Mouse (Mus musculus): ENCODE measurements around the gene Tle4.

Tle4 gene

GRCm38 (mm10) chr19:14453486-14453885, 144.4 kb downstream of the Tle4 start:
- DNase-seq: no peak

GRCm38 (mm10) chr19:14451329-14451728, 146.5 kb downstream of the Tle4 start:
- DNase-seq: no peak

DNA sequence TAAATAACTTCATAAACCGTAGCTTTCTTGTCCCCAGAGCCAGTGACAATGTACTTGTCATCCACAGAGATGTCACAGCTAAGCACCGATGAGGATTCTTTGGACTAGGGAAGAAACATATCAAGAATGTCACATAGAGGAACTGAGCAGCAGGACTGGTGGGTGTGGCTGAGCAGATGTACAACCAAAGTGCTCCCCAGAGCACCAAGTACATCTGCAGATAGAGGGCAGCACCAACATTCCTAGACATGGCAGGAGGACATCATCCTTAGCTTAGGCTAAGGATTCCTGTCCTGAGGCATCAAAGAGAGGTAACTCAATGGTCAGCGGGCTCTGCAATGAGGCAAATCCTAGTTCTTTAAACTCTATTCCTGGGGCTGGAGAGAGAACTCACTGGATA, 148.1 kb downstream of the Tle4 start:
- peak; percentile 42 for DNase-seq

- DNase-seq: no peak
Measured at GRCm38 (mm10) chr19:14448586-14448985, 149.3 kb downstream of the Tle4 start.

GRCm38 (mm10) chr19:14447474-14447873, 150.4 kb downstream of the Tle4 start:
- no peak for DNase-seq

- no peak for DNase-seq
Measured at GRCm38 (mm10) chr19:14441861-14442260, 156.0 kb downstream of the Tle4 start.

DNA sequence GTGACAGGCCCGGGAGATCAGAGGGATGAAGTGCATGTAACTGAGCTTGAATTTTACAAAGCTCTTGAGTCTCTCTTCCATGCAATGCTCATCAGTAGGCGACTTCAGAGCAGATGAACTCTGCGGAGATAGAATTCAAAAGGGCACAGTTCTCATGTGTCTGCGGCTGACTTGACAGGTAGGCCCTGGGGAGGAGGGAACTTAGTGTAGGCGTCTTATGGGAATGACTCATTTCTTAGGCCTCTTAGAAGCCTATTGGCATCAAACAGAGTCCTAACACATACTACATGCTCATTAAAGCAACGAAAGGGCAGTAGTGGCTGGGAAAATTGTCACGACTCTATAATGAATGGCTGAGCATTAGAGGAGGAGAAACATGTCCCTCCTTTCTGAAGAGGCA, 160.6 kb downstream of the Tle4 start:
- no peak for DNase-seq

- no peak for DNase-seq
Measured at GRCm38 (mm10) chr19:14436567-14436966, 161.3 kb downstream of the Tle4 start.

GRCm38 (mm10) chr19:14435681-14436376, 162.0 kb downstream of the Tle4 start:
- DNase-seq: no peak

DNA sequence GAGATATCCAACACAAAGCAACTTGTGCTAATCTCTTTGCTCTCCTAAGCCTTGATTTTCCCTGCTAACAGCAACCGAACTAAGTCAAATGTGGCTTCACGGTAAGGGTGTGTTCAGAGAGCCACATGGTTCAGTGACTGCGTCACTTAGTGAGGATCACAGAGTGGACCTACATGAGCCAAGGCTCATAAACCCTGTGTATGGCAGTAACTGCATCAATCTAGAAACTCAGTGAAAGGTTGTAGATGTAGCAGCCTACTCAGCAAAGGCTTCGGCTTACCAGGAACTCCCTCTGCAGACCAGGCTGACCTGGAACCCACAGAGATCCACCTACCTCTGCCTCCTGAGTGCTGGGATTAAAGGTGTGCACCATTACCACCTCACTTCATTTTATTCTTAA, 164.0 kb downstream of the Tle4 start:
- DNase-seq: no peak

GRCm38 (mm10) chr19:14432436-14432835, 165.4 kb downstream of the Tle4 start:
- DNase-seq: no peak

DNA sequence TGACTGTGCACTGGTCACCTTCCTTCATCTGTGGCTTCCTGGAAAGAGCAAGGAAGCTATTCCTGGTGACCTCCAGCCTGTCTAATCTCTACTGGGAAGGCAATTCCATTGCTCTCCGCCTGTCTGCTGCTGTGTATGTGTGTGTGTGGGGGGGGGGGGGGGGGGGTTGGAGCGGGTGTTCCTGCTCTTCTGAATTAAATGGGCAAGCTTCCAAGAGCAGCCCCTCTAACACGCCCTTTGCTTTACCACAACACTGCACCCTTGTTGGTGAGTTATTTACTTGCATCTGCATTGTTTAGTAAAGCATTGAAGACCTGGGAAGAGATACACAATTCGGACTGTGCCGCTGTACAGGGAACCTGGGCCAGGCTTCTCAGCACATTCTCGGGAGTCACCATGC, 170.9 kb downstream of the Tle4 start:
- no peak for DNase-seq

- DNase-seq: no peak
Measured at GRCm38 (mm10) chr19:14426244-14426868, 171.5 kb downstream of the Tle4 start.

DNA sequence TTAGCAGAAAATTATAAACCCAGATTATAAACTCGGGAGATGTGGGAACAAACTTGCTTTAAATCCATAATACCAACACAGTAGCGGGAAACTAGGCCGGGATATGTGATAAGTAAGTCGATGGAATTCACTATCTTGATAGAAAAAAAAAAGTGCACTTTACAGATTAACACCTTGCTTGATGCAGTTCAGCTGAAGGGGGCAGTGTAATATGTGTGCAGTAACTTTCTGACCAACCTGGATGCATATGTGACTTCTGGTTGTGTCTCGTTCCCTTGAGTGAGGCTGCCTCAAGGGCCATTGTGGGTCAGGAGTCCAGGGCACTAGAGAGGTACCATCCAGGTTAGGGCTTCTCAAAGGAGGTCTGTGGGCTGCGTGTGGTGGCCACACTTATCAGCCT, 172.7 kb downstream of the Tle4 start:
- DNase-seq: no peak

- DNase-seq: no peak
Measured at GRCm38 (mm10) chr19:14424016-14424964, 173.6 kb downstream of the Tle4 start.

GRCm38 (mm10) chr19:14421691-14422090, 176.2 kb downstream of the Tle4 start:
- DNase-seq: no peak

GRCm38 (mm10) chr19:14419886-14420285, 178.0 kb downstream of the Tle4 start:
- DNase-seq: no peak

DNA sequence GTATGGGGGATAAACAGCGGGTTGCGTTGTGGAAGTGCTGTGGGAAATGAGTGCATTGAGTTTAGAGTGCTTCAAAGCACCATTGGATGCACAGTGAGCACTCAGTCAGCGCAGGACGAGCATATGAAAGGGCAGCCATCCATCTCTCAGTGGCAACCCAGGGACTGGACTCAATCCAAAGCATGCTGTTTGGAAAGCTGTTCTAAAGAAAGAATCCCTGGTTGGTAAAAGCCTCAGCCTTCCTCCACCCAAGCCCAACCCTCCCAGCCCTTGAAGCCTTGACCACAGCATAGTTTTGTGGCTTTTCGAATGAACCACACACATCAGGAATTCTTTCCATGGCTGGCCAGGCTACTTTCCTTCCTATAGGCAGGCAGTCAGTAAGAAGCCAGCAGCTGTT, 181.0 kb downstream of the Tle4 start:
- DNase-seq: no peak

DNA sequence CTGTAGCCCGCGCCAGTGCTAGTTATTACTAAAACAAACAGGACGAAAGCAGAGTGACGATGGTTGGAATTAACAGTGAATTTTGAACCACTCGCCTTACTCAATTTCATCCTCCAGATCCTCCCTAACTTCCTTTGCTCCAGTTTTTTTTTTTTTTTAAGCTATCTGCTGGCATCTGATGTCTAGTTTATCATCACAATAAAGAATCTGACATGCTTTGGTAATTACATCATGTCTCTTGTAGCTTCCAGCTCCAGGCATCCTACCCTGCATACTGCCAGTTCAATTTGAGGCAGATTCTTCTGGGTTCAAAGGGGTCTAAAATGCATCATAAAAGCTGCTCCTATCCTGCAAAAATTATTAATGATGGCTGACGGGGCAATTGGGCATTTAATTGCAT, 181.9 kb downstream of the Tle4 start:
- no peak for DNase-seq

DNA sequence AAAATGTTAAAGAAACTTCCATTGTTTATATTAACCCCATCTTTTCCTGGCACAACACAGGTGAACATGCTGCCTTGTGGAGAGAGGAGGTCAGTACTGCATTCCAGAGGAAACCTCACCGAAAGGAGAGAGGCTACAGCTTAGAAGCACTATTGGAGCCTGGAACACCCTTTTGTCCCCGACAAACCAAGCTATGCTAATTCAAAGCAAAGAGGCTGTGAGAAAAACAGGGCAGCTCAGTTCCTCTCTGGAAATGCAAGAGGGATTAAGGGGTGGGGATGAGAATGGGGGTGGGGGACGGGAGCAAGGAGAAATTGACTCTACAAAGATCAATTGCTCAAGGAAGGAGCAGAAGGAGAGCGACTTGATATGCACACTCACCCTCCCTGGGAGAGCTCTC, 182.9 kb downstream of the Tle4 start:
- no peak for DNase-seq

DNA sequence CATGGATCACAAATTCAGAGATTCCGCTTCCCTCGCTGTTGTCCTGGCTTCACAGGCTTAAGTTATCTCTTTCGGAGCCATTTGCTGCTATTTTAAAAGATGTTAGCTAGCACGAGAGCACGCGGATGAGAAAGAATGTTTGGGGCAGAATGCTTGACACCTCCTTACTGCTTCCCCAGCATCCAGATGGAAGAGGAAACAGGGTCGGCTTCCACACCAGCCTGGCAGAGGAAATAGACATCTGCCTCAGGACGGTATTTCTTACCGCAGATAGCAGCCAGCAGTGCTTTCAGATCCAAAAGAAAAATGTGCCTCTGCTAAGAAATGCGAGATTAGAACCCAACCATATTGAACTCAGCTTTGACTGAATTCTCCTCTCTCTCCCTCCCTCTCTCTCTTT, 191.2 kb downstream of the Tle4 start:
- DNase-seq: no peak
